Mouse (Mus musculus): ENCODE results near the gene Cd8a. TPM values are rescaled to one million over a fixed set of nuclear protein-coding genes. Genes with fewer than 3 reads are reported as not detected.

Cd8a gene
- polyA plus RNA-seq, 1 experiment from 2014 or later, result not detected

DNA sequence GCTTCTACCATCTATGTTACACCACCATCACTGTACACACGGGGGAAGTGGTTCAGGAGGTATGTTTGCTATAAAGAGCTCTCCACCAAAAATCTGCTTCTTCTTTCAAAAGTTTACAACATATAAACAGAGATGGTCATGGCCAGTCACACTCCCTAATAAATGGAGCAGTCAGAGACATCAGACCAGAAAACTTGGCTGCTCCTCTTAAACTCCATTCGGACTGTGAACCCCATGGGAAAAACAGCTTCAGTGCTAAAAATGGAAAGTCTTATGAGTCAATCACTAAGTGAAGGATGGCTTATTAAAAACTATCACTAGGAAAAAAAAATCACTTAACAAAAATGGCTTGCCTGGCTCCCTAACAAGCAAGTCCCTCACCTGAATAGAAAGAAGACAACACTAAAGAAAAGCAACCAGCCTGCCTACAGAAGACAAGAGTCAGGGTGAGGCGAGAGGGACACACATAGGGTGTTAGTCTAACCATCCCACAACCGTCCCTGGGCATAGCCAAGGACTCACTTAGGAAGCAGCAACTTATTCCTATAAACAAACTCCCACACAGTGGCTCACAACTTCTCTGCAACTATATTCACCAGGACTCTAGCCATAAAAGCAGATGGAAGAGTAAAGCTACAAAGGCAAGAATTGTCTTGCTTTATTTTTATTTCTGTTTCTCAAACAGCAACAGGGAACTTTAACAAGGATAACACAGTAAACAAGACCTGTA, 54.9 kb downstream of the Cd8a start:
- no peak for DNase-seq (ENCODE audit: low spot score)
- WGBS, result 88% methylated on average over 4 of the region's 4 CpGs
- peaks cover 17% of the 10 kb centered on the region; the same call in 1 of the 2 replicates for H3K36me3 ChIP-seq

More for the DNA sequence above, 54.9 kb downstream of the Cd8a start:
- H3K27ac ChIP-seq, result no peak overlapping the region
- H3K4me3 ChIP-seq, result no peak overlapping the region
- H3K27me3 ChIP-seq (ENCODE audit: insufficient read depth, poor library complexity, severe bottlenecking), result no peaks in the 10 kb centered on the region
- no peaks in the 10 kb centered on the region for H3K4me1 ChIP-seq
- H3K9me3 ChIP-seq, result no peaks in the 10 kb centered on the region

Other genes starting within 250 kb of the Cd8a start
- gene Thnsl2, start 229.0 kb upstream of the Cd8a start, polyA plus RNA-seq (2016; fragmentation: Nextera tagmentation; extraction: Ambion mirVana), result 5.0 and 5.2 TPM in 2 replicates
- gene Fabp1, start 173.6 kb upstream of the Cd8a start, polyA plus RNA-seq (2016; fragmentation: Nextera tagmentation; extraction: Ambion mirVana), result 1.9 TPM in 1 of 2 replicates, not detected in the other
- 53.5 and 55.5 TPM in 2 replicates for gene Krcc1, start 101.8 kb upstream of the Cd8a start, polyA plus RNA-seq (2016; fragmentation: Nextera tagmentation; extraction: Ambion mirVana)
- gene Smyd1, start 51.2 kb upstream of the Cd8a start, polyA plus RNA-seq (2016; fragmentation: Nextera tagmentation; extraction: Ambion mirVana), result 85.5 and 174 TPM in 2 replicates
- not detected in 2 replicates for gene Cd8b1, start 50.6 kb upstream of the Cd8a start, polyA plus RNA-seq (2016; fragmentation: Nextera tagmentation; extraction: Ambion mirVana)
- 9.7 and 11.4 TPM in 2 replicates for gene Rmnd5a, start 67.2 kb downstream of the Cd8a start, polyA plus RNA-seq (2016; fragmentation: Nextera tagmentation; extraction: Ambion mirVana)
- 12.6 and 14.4 TPM in 2 replicates for gene Rnf103, start 120.5 kb downstream of the Cd8a start, polyA plus RNA-seq (2016; fragmentation: Nextera tagmentation; extraction: Ambion mirVana)
- gene Chmp3, start 170.4 kb downstream of the Cd8a start, polyA plus RNA-seq (2016; fragmentation: Nextera tagmentation; extraction: Ambion mirVana), result 62.1 and 69.8 TPM in 2 replicates